Mouse (Mus musculus) limb, embryonic 12.5 days (tissue): ENCODE results near the gene Ankrd54. TPM values are rescaled to one million over a fixed set of nuclear protein-coding genes. Genes with fewer than 3 reads are reported as not detected.

Experiments used
- ATAC-seq: fragments of 200-750 bp; cut with Nextera tagmentation; 2 replicates; pipeline ENCODE4 v1.8.0; 2017; ENCODE audit warnings: low read depth, moderate TSS enrichment; ENCODE audit not compliant: insufficient number of reproducible peaks, insufficient read depth, low FRiP score, low TSS enrichment
- H3K27ac ChIP-seq: fragments of 300-500 bp; sonication (generic); 2 replicates; pipeline ENCODE4 v1.5.1; 2016; ENCODE audit warnings: mild to moderate bottlenecking, moderate library complexity
- H3K27me3 ChIP-seq: fragments of 300-500 bp; sonication (generic); 2 replicates; pipeline ENCODE4 v1.6.1; 2016; ENCODE audit warnings: mild to moderate bottlenecking, moderate library complexity
- H3K36me3 ChIP-seq: fragments of 300-500 bp; sonication (generic); 2 replicates; pipeline ENCODE4 v1.6.1; 2016; ENCODE audit warnings: mild to moderate bottlenecking, moderate library complexity
- H3K4me1 ChIP-seq: fragments of 300-500 bp; sonication (generic); replicated peaks from 2 replicates; pipeline ENCODE4 v1.6.1; 2016
- H3K4me2 ChIP-seq: fragments of 300-500 bp; sonication (generic); 2 replicates; pipeline ENCODE4 v1.6.1; 2016; ENCODE audit warnings: mild to moderate bottlenecking, moderate library complexity
- H3K4me3 ChIP-seq: fragments of 300-500 bp; sonication (generic); replicated peaks from 2 replicates; pipeline ENCODE4 v1.5.1; 2016; ENCODE audit warnings: mild to moderate bottlenecking
- H3K9ac ChIP-seq: fragments of 300-500 bp; sonication (generic); replicated peaks from 2 replicates; pipeline ENCODE4 v1.6.1; 2016; ENCODE audit warnings: mild to moderate bottlenecking, moderate library complexity
- H3K9me3 ChIP-seq: fragments of 300-500 bp; sonication (generic); 2 replicates; pipeline ENCODE4 v1.6.1; 2016; ENCODE audit warnings: mild to moderate bottlenecking, moderate library complexity
- WGBS: fragments of 180-500 bp; shearing (Covaris S2); methylation state at CpG from one replicate; pipeline ENCODE4 v1.1.7; 2016; 5-methylcytosine and 5-hydroxymethylcytosine counted together
- polyA plus RNA-seq: library from polyadenylated mRNA; unstranded; fragments of >200 nt; fragmentation: Nextera tagmentation; extraction: Ambion mirVana; gene quantifications from 2 replicates; pipeline ENCODE4 v1.2.1, GENCODE M21; 2016

The Ankrd54 gene
- polyA plus RNA-seq, 1 experiment from 2014 or later: 67.1 TPM

DNA sequence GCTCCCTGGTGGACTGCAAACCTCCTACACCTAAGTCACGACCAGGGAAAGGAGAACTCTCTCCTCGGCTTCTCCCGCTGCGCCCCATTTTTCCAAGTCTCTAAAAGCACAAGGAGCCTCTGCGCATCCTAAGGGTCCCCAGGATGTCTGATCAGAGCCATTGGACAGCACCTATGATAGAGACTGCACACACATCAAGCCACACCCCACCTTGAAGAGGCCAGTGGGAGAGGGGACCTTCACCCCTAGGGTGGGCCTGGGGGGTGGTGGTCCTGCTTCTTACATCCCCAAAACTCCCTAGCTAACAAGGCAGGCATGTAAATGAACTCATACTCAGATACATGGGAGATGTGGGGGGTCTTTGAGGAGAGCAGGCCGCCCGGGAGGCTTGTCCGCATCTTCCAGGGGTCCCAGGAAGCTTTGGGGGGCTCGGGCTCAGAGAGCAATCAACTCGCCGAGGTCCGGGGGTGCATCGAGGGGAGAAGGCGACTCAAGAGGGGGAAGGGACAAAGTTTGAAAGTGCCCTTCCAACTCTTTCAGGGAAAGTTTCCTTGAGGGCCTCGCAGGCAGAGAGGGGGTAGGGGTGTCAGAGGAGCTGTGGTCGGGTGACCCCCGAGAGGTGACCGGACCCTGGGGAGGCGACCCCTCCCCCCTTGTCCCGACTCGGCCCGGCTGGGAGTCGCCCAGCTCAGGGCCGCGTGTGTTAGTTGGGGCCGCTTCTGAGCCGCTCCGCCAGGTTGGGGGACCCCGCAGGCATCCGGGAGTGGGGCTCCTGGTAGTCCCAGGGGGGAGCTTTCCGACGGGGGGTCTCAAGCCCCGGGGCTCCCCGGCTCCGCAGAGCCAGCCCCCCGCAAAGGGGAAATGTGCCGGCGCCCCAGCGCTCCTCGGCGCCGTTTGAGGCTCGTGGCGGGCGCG lies 35.1 kb downstream of the Ankrd54 start:
- peak overlapping the region; percentile 79 for H3K4me3 ChIP-seq
- peak overlapping the region; percentile 100 for H3K9ac ChIP-seq
- H3K27me3 ChIP-seq: no peaks in the 10 kb centered on the region; the same call in 1 of the 2 replicates
- H3K27ac ChIP-seq: peak overlapping the region; percentile 99
- H3K36me3 ChIP-seq: 0 out of 2 replicates have a peak, but pooled peaks cover 3% of the 10 kb centered on the region
- peaks cover 43% of the 10 kb centered on the region for H3K4me1 ChIP-seq
- H3K4me2 ChIP-seq: peak overlapping the region; percentile 73
- 6% methylated on average over 46 of the region's 46 CpGs for WGBS
- ATAC-seq: no peak
- no peaks in the 10 kb centered on the region for H3K9me3 ChIP-seq

DNA sequence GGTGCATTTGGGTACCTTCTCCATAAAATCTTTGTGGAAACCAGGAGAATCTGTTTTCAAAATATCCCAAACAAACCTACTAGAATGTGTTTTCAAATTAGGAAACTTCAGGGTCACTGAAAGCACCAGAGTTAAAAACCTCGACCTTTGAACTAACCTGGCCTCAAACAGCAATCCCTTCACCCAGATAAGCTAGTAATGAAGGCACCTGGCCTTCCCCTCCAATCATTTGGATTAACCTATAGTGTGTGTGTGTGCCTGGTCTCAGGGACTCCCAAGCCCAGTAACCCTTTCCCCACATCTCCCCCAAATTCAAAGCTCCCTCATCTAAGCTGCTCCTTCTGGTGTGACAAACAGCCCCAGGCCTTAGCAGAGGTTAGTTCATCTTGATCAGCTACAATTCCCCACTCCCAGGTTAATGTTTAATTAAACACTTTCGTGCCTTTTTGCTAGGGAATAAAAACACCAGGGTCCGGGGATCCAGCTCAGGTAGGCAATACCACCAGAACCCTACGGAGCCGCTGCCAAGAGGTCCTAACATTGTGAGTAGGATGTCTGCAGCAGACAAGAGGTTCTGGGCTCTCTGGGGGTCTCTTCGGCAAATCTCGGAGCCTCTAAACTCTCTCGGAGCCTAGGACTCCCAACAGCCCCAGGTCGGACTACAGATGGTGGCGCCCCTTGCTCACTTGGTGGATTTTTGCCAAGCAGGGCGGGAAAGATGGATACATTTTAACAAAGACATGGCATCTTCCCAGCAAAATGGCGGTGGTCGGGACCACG lies 36.0 kb downstream of the Ankrd54 start:
- Histone ChIP-seq H3K27ac (peak overlapping the region; percentile 53; the same call in 1 of the 2 replicates), H3K9ac (peak overlapping the region; percentile 100; the same call in 1 of the 2 replicates), H3K36me3 (no peaks in the 10 kb centered on the region), H3K9me3 (no peaks in the 10 kb centered on the region), H3K4me3 (peak overlapping the region; percentile 79), H3K27me3 (no peaks in the 10 kb centered on the region; the same call in 1 of the 2 replicates), H3K4me2 (peak overlapping the region; percentile 73), H3K4me1 (peaks cover 44% of the 10 kb centered on the region)
- ATAC-seq: no peak
- 48% methylated on average over 14 of the region's 14 CpGs for WGBS

DNA sequence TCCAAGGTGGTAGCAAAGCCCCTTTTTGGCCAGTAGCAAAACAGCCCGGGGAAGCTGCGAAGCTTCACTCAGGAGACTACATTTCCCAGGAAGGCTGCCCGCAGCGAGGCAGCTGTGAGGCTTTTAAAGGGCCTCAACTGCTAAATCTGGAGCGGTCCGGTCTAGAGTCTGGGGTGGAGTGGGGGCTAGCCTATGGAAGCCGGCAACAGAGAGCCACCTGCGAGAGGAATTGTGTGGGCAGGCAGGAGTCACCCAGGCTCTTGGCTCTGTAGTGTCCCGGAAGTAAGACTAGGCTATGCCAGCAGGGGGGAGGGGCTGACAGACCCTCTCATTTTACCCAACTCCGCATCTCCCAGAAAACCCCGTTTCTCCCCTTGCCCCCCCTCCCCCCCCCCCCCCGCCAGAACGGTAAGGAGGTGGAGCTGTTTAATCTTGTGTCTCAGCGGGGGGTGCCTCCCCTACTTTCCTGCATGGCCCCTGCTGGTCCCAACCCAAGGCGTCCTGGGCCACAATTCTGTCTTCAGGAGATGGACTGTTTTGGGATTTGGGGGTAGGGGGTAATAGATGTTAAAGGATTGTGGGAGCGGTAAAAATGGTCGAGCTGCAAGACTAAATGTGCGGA lies 36.9 kb downstream of the Ankrd54 start:
- Histone ChIP-seq H3K4me2 (peak overlapping the region; percentile 47), H3K9me3 (no peaks in the 10 kb centered on the region), H3K4me1 (peaks cover 36% of the 10 kb centered on the region), H3K27ac (no peak overlapping the region), H3K27me3 (no peaks in the 10 kb centered on the region; the same call in 1 of the 2 replicates), H3K9ac (peak overlapping the region; percentile 42; the same call in 1 of the 2 replicates), H3K36me3 (no peaks in the 10 kb centered on the region), H3K4me3 (peak overlapping the region; percentile 17; the same call in 1 of the 2 replicates)
- ATAC-seq: no peak
- WGBS: 11% methylated on average over 14 of the region's 18 CpGs

DNA sequence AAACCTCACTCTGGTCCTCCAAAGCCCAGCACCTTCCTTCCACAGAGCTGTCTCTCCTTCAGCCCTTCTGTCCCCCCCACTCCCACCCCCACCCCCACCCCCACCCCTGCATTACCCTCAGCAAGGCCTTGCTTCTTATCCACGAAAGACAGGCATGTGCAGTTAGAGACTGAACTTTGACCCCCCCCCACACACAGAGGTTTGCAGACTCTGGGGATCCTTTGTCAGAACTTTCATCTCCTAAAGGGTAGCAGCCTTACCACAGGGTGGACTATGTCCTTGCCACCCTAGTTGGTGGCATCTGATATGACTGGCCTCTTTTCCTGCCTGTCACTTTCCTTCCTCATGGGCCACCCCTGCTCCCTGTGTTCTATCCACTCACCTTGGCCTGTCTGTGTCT lies 39.3 kb downstream of the Ankrd54 start:
- no peak overlapping the region for H3K27ac ChIP-seq
- H3K9me3 ChIP-seq: no peaks in the 10 kb centered on the region
- no peaks in the 10 kb centered on the region for H3K36me3 ChIP-seq
- no peaks in the 10 kb centered on the region; the same call in 1 of the 2 replicates for H3K27me3 ChIP-seq
- WGBS: 69% methylated on average over 1 of the region's 1 CpGs
- peaks cover 31% of the 10 kb centered on the region for H3K4me1 ChIP-seq
- H3K9ac ChIP-seq: no peak overlapping the region
- no peak overlapping the region for H3K4me2 ChIP-seq
- no peak for ATAC-seq
- no peak overlapping the region for H3K4me3 ChIP-seq

DNA sequence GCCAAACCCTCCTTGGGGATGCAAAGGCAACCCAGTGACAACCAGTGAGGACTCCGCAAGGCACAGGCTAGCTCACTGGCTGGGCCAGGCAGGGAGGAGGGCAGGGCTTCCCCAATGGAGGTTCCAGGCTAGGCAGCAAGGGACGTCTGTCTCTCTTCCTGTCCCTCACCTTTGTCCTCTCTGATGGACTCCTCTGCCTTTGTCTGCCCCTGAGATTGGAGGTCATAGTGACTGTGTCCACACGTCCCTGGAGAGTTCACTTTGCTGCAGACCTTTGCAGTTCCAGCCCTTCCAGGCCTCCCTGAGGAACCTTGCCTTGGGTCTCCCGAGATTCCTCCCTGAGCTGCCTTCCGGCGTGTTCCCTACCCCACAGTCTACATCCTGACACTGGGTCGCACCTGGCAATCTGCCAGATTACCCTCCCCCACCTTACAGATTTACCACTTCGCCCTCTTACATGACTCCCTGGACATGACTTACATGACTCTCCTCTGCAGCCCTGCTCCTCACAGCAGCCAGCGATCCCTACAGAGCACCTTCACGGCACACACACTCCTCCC lies 39.9 kb downstream of the Ankrd54 start:
- H3K9ac ChIP-seq: no peak overlapping the region
- 63% methylated on average over 10 of the region's 10 CpGs for WGBS
- no peak overlapping the region for H3K27ac ChIP-seq
- H3K4me3 ChIP-seq: no peak overlapping the region
- H3K4me1 ChIP-seq: peaks cover 31% of the 10 kb centered on the region
- ATAC-seq: no peak
- no peaks in the 10 kb centered on the region for H3K9me3 ChIP-seq
- H3K36me3 ChIP-seq: no peaks in the 10 kb centered on the region
- no peak overlapping the region for H3K4me2 ChIP-seq
- H3K27me3 ChIP-seq: no peaks in the 10 kb centered on the region; the same call in 1 of the 2 replicates

DNA sequence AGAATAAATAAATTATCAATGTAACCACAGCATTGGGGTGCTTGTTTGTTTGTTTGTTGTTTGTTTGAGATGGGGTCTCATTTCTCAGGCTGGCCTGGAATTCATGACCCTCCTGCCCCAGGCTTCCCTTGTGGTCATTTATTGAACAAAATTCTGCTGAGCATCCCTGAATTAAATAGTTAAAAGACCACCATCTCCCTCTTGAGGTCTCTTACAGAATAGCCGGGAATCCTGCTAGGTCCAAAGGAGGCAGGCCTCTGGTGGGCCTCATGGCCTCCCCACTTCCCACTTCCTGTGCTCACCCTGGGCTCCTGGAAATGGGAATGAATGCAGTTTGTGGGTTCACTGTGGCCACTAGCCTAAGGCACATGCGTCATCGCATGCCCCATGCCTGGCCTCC lies 43.8 kb downstream of the Ankrd54 start:
- Histone ChIP-seq H3K27ac (no peak overlapping the region), H3K4me1 (peaks cover 7% of the 10 kb centered on the region; the same call in 1 of the 2 replicates), H3K36me3 (no peaks in the 10 kb centered on the region), H3K27me3 (no peaks in the 10 kb centered on the region; the same call in 1 of the 2 replicates), H3K9ac (no peak overlapping the region), H3K4me2 (no peak overlapping the region), H3K9me3 (no peaks in the 10 kb centered on the region), H3K4me3 (no peak overlapping the region)
- no peak for ATAC-seq
- whole genome bisulfite sequencing: 57% methylated on average over 3 of the region's 3 CpGs

DNA sequence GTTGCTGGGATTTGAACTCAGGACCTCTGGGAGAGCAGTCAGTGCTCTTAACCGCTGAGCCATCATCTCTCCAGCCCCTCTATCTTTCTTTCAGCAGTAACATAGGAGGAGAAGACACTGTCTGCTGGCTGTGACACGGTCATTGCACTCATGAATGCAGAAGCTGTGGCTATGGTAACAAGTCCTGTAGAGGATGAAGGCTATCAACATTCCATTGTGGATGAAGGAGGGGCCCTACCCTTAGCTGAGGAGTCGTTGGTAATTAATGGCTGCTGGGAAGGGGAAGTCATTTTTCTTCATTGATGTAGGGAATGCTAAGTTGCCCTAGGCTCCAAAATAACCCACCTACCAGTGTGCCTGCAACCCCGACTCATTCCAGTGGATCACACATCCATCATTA lies 44.5 kb downstream of the Ankrd54 start:
- Histone ChIP-seq H3K27ac (no peak overlapping the region), H3K4me2 (no peak overlapping the region), H3K4me3 (no peak overlapping the region), H3K36me3 (no peaks in the 10 kb centered on the region), H3K9ac (no peak overlapping the region), H3K9me3 (no peaks in the 10 kb centered on the region), H3K27me3 (no peaks in the 10 kb centered on the region), H3K4me1 (peaks cover 7% of the 10 kb centered on the region; the same call in 1 of the 2 replicates)
- no peak for ATAC-seq
- 31% methylated on average over 4 of the region's 4 CpGs for WGBS

DNA sequence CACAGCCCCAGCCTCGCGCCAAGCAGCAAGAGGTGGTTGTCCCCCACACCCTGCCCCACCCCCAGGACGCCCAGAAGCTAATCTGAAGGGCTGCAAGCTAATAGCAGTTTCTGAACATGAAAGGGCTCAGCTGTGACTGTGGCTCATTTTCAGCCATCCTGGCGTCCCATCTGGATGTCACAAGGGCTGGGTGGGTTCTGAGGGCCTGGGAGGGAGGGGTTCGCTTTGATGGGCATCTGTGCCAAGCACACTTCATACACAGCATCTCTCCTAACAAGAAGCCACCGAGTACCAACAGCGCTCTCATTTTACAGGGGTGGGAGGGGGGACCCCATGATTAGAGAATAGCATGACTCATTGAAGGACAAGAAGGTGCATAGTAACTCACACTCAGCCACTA lies 49.3 kb downstream of the Ankrd54 start:
- no peak for ATAC-seq
- Histone ChIP-seq H3K4me2 (no peak overlapping the region), H3K9me3 (no peaks in the 10 kb centered on the region), H3K27ac (no peak overlapping the region), H3K4me3 (no peak overlapping the region), H3K27me3 (no peaks in the 10 kb centered on the region), H3K36me3 (no peaks in the 10 kb centered on the region), H3K4me1 (0 out of 2 replicates have a peak, but pooled peaks cover 2% of the 10 kb centered on the region), H3K9ac (no peak overlapping the region)
- WGBS: 56% methylated on average over 7 of the region's 7 CpGs

DNA sequence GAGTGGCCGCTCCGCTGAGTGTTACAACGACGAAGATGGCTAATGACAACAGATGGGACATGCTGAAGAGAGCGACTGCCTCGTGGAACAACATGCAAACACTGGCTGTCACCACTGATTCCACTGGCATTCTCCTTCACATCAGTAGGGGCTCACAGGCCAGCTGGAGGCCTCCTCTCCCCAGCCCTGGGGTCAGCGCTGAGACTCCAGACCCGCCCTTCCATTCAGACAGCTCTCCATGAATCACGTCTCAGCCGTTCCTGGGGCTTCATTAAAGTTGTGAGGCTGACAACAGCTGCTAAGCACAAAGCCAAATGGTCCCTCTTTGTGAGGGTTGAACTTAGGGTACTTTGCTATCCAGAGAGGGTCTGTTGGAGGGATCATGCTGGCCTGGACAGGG lies 51.1 kb downstream of the Ankrd54 start:
- 52% methylated on average over 10 of the region's 10 CpGs for WGBS
- Histone ChIP-seq H3K4me3 (no peak overlapping the region), H3K4me2 (no peak overlapping the region), H3K9me3 (no peaks in the 10 kb centered on the region), H3K9ac (no peak overlapping the region), H3K36me3 (peaks cover 8% of the 10 kb centered on the region), H3K4me1 (0 out of 2 replicates have a peak, but pooled peaks cover 3% of the 10 kb centered on the region), H3K27ac (no peak overlapping the region), H3K27me3 (no peaks in the 10 kb centered on the region)
- no peak for ATAC-seq

DNA sequence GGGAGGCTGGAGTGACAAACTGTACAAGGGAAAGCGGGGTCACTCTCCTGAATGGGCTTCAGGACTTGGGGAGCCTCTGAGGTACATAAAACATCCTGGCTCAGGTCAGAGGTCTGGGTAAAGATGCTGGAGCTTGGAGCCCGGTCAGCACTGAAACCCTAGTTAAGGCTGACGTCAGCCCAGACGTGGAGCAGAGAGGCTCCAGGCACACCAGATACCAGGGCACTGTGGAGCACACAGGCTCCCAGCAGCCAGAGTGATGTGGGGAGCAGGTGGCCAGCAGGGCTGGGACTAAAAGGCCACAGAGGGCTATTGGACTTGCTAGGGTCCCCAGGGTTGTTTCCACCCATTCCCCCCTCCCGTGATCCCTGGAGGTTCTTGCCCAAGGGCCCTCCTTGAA lies 53.0 kb downstream of the Ankrd54 start:
- no peak overlapping the region for H3K27ac ChIP-seq

More for the DNA sequence above, 53.0 kb downstream of the Ankrd54 start:
- ATAC-seq: no peak
- no peak overlapping the region for H3K4me3 ChIP-seq
- 0 out of 2 replicates have a peak, but pooled peaks cover 3% of the 10 kb centered on the region for H3K4me1 ChIP-seq
- H3K36me3 ChIP-seq: peaks cover 26% of the 10 kb centered on the region
- WGBS: 75% methylated on average over 5 of the region's 5 CpGs
- H3K27me3 ChIP-seq: no peaks in the 10 kb centered on the region
- no peak overlapping the region for H3K9ac ChIP-seq
- no peaks in the 10 kb centered on the region for H3K9me3 ChIP-seq
- H3K4me2 ChIP-seq: no peak overlapping the region
